Mouse (Mus musculus) embryonic fibroblast, embryonic 13.5 days (primary cell): ENCODE results near the gene Frat2. TPM values are rescaled to one million over a fixed set of nuclear protein-coding genes. Genes with fewer than 3 reads are reported as not detected.

Experiments
- H3K27ac ChIP-seq: 2 replicates; pipeline ENCODE4 v1.5.1; 2012; ENCODE audit warnings: low read length, control low read depth, inconsistent platforms; ENCODE audit not compliant: insufficient read depth
- H3K4me1 ChIP-seq: 2 replicates; pipeline ENCODE4 v1.6.1; 2011; ENCODE audit warnings: low read length; ENCODE audit not compliant: control insufficient read depth, insufficient read depth
- H3K4me3 ChIP-seq: 2 replicates; pipeline ENCODE4 v1.5.1; 2011; ENCODE audit warnings: mild to moderate bottlenecking, control low read depth, low read length; ENCODE audit not compliant: insufficient read depth
- CTCF ChIP-seq: IDR thresholded peaks from 2 replicates; pipeline ENCODE4 v1.5.1; 2011; ENCODE audit warnings: mild to moderate bottlenecking, control low read depth, low read length, moderate library complexity, borderline replicate concordance; ENCODE audit not compliant: insufficient read depth
- POLR2A ChIP-seq: IDR thresholded peaks from 2 replicates; pipeline ENCODE4 v1.6.1; 2011; ENCODE audit warnings: low read depth, mild to moderate bottlenecking, control low read depth, low read length, moderate library complexity
- polyA plus RNA-seq: library from polyadenylated mRNA; stranded (reverse); fragments of >200 nt; gene quantifications from 2 replicates; pipeline ENCODE4 v1.2.4, GENCODE M21; 2011; ENCODE audit warnings: low read depth; ENCODE audit not compliant: missing spikeins, insufficient read length

The Frat2 gene
- polyA plus RNA-seq, 1 experiment: 0.56 TPM

DNA sequence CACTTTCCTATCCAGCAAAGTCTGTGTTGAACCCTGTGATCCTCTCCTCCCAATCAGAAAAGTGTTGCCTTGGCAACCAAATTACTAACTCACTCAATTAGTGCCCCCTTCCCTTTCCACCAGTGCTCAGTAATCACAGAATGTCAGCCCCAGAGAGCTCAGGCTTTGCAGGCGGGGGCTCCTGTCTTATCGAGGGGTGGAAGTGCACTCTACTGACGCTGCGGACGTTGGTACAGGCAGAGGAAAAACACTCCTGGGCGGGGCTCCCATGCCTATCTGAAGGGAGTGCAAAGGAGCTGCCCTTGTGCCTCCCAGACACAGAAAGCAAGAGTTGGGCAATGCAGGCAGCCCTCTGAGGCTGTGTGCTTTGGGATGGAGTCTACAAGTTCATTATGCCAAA lies 12.1 kb downstream of the Frat2 start:
- no peak overlapping the region for H3K4me3 ChIP-seq
- TF ChIP-seq POLR2A: no peak
- no peak for TF ChIP-seq CTCF
- H3K27ac ChIP-seq: no peak overlapping the region
- H3K4me1 ChIP-seq: no peaks in the 10 kb centered on the region

DNA sequence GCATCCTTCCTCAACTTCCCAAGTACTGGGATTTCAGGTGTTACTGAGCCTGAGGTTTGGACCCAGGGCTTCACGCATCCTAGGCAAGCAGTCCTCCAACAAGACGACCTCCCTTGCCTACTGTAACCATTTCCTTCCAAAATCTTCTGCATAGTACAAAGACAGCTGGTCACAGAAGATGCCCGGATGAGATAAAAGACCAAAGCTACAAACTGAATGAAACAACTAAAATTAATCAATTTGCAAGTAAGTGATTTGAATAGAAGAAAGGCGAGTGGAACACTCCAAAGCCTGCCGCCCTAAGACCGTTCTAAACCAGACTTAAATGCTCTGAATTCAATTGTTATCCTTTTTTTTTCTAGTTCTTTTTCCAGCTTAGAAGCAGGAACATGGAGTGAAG lies 12.5 kb downstream of the Frat2 start:
- TF ChIP-seq CTCF: no peak
- no peak for TF ChIP-seq POLR2A
- Histone ChIP-seq H3K4me1 (no peaks in the 10 kb centered on the region), H3K27ac (no peak overlapping the region), H3K4me3 (no peak overlapping the region)

DNA sequence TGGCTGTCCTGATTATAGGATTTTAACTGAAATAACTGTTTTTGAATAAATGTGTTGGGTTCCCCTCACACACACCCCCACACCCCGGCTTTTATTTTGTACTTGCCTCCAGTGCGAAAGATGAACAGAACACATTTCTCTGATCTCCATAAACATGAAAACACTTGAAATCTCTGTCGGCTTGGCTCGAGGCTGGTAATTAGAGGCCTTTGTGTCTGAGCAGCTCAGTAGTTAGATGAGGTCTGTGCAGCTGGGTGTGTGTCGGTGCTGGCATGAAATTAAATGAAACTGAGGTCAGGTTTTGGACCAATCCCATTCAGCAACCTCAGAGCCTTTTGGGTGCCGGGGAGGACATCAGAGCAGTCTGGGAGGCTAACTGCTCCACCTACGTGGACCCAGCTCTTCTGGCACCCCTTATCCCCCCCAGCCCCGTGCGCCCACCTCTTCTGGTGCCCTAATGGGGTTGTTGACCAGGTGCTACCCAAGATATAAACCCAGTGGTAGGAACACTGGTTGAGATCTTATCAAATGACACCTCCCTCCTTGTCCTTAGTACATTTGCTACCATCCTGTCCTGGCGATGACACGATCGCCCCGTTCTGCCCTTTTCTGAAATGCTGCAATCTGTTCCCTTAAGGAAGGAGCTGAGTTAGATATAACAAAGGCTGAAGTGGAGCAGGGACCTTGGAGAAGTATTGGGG lies 15.3 kb downstream of the Frat2 start:
- no peak overlapping the region for H3K4me3 ChIP-seq
- H3K27ac ChIP-seq: no peak overlapping the region
- TF ChIP-seq CTCF (no peak), POLR2A (no peak)
- H3K4me1 ChIP-seq: no peaks in the 10 kb centered on the region

DNA sequence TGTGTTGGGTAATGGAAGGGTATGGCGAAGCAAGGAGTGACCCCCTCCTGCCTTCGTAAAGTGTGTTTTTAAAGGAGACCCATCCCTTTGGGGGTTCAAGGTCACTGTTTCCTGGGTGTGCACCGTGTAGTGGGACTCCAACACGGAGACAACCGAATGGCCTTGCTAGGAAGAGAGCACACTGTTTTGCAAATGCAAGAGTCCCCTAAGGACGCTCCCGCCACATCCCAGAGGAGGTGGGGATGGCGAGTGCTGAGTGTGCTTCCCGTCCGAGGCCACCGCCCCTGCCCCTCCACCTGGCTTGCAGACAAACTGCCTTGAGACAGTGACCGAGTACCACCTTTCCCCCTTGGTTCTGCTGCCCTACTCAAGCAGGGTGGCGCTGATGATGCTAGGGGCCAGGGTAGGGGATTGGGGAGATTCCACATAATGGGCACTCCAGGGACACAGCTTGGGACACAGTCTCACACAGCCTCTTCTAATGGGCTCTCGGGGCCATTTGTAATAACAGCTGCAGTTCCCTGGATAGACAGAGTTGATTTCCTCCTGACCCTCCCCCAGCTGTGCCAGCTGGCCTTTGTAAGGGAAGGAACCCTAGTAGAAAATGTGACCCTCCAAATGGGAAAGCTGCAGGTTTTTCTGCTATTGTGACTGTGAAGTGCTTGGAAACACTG lies 16.1 kb downstream of the Frat2 start:
- H3K4me1 ChIP-seq: no peaks in the 10 kb centered on the region
- no peak overlapping the region for H3K4me3 ChIP-seq
- H3K27ac ChIP-seq: no peak overlapping the region
- TF ChIP-seq POLR2A (no peak), CTCF (no peak)

DNA sequence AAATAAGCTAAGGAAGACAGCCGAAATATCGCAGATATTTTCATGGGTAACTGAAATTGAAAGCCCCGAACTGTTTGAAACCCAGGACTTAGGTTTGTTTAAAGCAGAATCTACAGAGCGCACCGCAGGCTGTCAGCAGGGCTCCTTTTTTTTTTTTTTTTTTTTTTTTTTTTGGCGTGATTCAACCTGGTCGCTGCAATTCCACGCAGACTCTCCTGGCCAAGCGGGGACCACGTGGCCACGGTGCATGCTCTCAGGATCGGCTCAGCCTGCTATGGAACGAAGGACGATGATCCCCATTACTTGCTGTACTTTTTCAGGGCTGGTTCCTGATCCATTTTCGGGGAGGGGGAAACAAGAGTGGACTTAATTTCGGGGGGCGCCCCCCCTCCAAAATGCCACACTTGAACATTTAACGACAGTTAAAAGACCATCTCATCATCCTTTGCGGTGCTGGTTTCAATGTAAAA lies 16.8 kb downstream of the Frat2 start:
- Histone ChIP-seq H3K4me3 (peak overlapping the region; percentile 40), H3K27ac (no peak overlapping the region), H3K4me1 (no peaks in the 10 kb centered on the region)
- TF ChIP-seq CTCF (no peak), POLR2A (no peak)

DNA sequence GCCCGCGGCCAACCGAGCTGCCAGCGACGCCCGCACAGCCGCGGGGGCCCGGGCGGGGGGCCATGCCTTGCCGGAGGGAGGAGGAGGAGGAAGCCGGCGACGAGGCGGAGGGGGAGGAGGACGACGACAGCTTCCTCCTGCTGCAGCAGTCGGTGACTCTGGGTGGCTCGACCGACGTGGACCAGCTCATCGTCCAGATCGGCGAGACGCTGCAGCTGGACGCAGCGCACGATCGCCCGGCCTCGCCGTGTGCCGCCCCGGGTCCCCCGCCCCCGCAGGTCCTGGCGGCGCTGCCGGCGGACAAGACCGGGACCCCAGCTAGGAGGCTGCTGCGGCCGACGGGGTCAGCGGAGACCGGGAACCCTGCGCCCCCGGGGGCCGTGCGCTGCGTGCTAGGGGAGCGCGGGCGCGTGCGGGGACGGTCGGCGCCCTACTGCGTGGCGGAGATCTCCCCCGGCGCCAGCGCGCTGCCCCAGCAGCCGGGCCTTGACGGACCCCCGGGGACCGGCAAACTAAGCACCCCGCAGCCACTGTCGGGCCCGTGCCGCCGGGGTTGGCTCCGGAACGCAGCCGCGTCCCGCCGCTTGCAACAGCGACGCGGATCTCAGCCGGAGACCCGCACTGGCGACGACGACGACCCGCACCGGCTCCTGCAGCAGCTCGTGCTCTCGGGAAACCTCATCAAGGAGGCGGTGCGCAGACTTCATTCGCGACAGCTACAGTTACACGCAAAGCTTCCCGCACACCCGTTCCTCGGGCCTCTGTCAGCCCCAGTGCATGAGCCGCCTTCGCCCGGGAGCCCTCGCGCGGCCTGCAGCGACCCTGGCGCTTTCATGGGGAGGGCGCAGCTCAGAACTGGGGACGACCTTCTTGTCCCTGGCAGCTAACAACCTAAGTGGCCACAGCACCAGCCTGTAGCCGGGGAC lies 17.6 kb downstream of the Frat2 start:
- TF ChIP-seq POLR2A: no peak
- TF ChIP-seq CTCF: no peak
- Histone ChIP-seq H3K4me3 (peak overlapping the region; percentile 40), H3K4me1 (no peaks in the 10 kb centered on the region), H3K27ac (no peak overlapping the region)

DNA sequence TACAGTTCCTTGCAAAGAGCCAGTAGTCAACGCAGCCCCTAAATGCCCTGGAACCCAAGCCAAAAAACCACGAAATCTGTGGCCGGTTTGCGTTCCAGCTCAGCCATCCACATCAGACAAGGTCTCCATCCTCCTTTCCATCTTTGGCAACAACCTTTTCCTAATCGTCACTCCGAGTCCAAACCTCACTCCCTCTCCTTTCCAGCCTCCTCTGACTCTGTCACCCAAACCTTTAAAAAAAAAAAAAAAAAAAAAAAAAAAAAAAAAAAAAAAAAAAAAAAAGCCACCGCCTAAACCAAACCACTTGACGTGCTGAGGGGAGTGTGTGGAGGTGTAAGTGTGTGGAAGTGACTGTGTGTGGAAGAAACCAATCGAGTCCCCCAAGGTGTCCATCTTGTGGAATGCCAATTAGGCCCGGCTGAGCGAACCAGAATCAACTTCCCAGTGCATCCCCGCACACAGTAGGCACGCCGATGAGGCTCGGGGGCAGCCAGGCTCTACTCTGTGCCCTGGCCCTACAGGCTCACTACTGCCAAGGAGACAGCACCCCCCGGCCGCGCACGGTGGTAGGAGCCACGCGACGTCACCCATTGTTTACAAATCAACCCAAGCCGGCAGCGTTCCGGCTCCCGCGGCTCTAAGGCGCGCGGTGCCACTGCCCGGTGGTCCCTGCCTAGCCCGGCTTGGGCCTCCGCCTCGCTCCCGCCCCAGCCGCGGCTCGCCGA lies 18.4 kb downstream of the Frat2 start, which contains the start of gene Frat1:
Frat1 (plus strand) TSS at position 590 of the 725 bp plus-strand sequence.
- Histone ChIP-seq H3K4me3 (peak within 1 kb of the TSS; percentile 40), H3K27ac (no peak within 1 kb of the TSS), H3K4me1 (no peaks in the 10 kb centered on the region)
- TF ChIP-seq POLR2A (no peak), CTCF (no peak)

DNA sequence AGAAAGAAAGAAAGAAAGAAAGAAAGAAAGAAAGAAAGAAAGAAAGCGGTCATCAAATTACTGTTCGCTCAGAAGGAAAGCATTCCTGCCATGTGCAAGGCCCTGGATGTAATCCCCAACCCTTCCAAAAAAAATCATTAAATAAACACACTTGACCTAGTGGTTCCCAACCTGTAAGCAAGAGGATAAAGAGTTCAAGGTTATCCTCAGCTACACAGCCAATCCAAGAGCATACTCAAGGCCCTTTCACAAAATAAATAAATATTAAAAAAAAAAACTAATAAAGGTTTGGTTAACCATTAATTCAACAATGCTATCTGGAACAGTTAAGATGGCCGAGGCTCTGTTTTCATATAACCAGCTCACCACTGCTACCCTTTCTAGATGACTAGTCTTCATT lies 19.0 kb downstream of the Frat2 start:
- H3K4me1 ChIP-seq: no peaks in the 10 kb centered on the region
- H3K4me3 ChIP-seq: no peak overlapping the region
- no peak overlapping the region for H3K27ac ChIP-seq
- TF ChIP-seq CTCF (no peak), POLR2A (no peak)

DNA sequence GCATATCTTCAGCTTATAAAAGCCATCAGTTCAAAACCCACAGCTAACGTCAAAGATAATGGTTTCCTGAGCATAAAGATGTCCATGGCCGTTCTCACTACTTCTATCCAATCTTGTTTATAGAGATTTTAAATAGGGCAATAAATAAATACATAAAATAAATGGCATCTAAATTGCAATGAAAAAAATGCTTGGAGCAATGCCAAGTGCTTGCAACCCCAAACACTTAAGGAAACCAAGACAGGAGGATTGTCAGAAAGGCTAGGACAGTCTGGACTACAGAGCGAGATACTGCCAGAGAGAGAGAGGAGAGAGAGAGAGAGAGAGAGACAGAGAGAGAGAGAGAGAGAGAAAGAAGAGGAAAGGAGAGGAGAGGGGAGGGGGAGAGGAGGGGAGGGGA lies 21.4 kb downstream of the Frat2 start:
- Histone ChIP-seq H3K4me1 (no peaks in the 10 kb centered on the region), H3K27ac (no peak overlapping the region), H3K4me3 (no peak overlapping the region)
- TF ChIP-seq POLR2A: no peak
- no peak for TF ChIP-seq CTCF
